Mouse (Mus musculus) splenic B cell, adult 2 months (primary cell): Measurements from ENCODE around the gene Adamts7.

ENCODE experiments used
- DNase-seq: peaks from one replicate; pipeline ENCODE4 v3.0.0-alpha.2; 2011; ENCODE audit warnings: low read depth, low spot score
- H3K27me3 ChIP-seq: 2 replicates; pipeline ENCODE4 v1.6.1; 2012; ENCODE audit warnings: mild to moderate bottlenecking, low read length, moderate library complexity, mixed read lengths; ENCODE audit not compliant: control insufficient read depth, poor library complexity, insufficient read depth, severe bottlenecking
- H3K36me3 ChIP-seq: 2 replicates; pipeline ENCODE4 v1.6.1; 2012; ENCODE audit warnings: mild to moderate bottlenecking, low read length, moderate library complexity, mixed read lengths; ENCODE audit not compliant: control insufficient read depth, poor library complexity, insufficient read depth, severe bottlenecking

Adamts7 gene

GRCm38 (mm10) chr9:90173330-90173729 lies 10.5 kb downstream of the Adamts7 start:
- no peak for DNase-seq
- Histone ChIP-seq H3K27me3 (no peaks in the 10 kb centered on the region), H3K36me3 (no peaks in the 10 kb centered on the region)

GRCm38 (mm10) chr9:90179409-90179808 lies 16.5 kb downstream of the Adamts7 start:
- Histone ChIP-seq H3K27me3 (no peaks in the 10 kb centered on the region), H3K36me3 (no peaks in the 10 kb centered on the region)
- DNase-seq, result peak; percentile 21

GRCm38 (mm10) chr9:90181656-90182388 lies 19.0 kb downstream of the Adamts7 start:
- DNase-seq, result peak; percentile 53
- H3K36me3 ChIP-seq, result no peaks in the 10 kb centered on the region
- no peaks in the 10 kb centered on the region for H3K27me3 ChIP-seq

- Histone ChIP-seq H3K36me3 (no peaks in the 10 kb centered on the region), H3K27me3 (no peaks in the 10 kb centered on the region)
- DNase-seq, result no peak
Measured at GRCm38 (mm10) chr9:90182636-90183421, 20.0 kb downstream of the Adamts7 start.

GRCm38 (mm10) chr9:90183550-90183949 lies 20.7 kb downstream of the Adamts7 start:
- no peaks in the 10 kb centered on the region for H3K27me3 ChIP-seq

GRCm38 (mm10) chr9:90184116-90184515 lies 21.2 kb downstream of the Adamts7 start:
- no peak for DNase-seq
- no peaks in the 10 kb centered on the region for H3K36me3 ChIP-seq
- H3K27me3 ChIP-seq, result no peaks in the 10 kb centered on the region

More at GRCm38 (mm10) chr9:90183550-90183949, 20.7 kb downstream of the Adamts7 start:
- no peak for DNase-seq
- H3K36me3 ChIP-seq, result no peaks in the 10 kb centered on the region

GRCm38 (mm10) chr9:90185356-90185910 lies 22.6 kb downstream of the Adamts7 start:
- no peaks in the 10 kb centered on the region for H3K36me3 ChIP-seq
- no peak for DNase-seq
- no peaks in the 10 kb centered on the region for H3K27me3 ChIP-seq

- H3K36me3 ChIP-seq, result no peaks in the 10 kb centered on the region
- H3K27me3 ChIP-seq, result no peaks in the 10 kb centered on the region
- no peak for DNase-seq
Measured at GRCm38 (mm10) chr9:90188893-90189292, 26.0 kb downstream of the Adamts7 start.

GRCm38 (mm10) chr9:90189391-90189790 lies 26.5 kb downstream of the Adamts7 start:
- Histone ChIP-seq H3K36me3 (no peaks in the 10 kb centered on the region), H3K27me3 (no peaks in the 10 kb centered on the region)
- no peak for DNase-seq

GRCm38 (mm10) chr9:90195000-90195399 lies 32.1 kb downstream of the Adamts7 start:
- DNase-seq, result no peak
- H3K36me3 ChIP-seq, result no peaks in the 10 kb centered on the region
- no peaks in the 10 kb centered on the region for H3K27me3 ChIP-seq

GRCm38 (mm10) chr9:90196262-90196661 lies 33.4 kb downstream of the Adamts7 start:
- Histone ChIP-seq H3K36me3 (no peaks in the 10 kb centered on the region), H3K27me3 (no peaks in the 10 kb centered on the region)
- DNase-seq, result no peak

- H3K36me3 ChIP-seq, result no peaks in the 10 kb centered on the region
- no peaks in the 10 kb centered on the region for H3K27me3 ChIP-seq
- DNase-seq, result no peak
Measured at GRCm38 (mm10) chr9:90197116-90197665, 34.3 kb downstream of the Adamts7 start.

- DNase-seq, result no peak
- H3K36me3 ChIP-seq, result no peaks in the 10 kb centered on the region
- H3K27me3 ChIP-seq, result no peaks in the 10 kb centered on the region
Measured at GRCm38 (mm10) chr9:90197866-90198383, 35.1 kb downstream of the Adamts7 start.

- Histone ChIP-seq H3K36me3 (no peaks in the 10 kb centered on the region), H3K27me3 (no peaks in the 10 kb centered on the region)
- DNase-seq, result peak; percentile 22
Measured at GRCm38 (mm10) chr9:90198531-90199449, 35.9 kb downstream of the Adamts7 start.
